Mouse (Mus musculus): ENCODE data around the gene Fer.

Fer gene

DNA sequence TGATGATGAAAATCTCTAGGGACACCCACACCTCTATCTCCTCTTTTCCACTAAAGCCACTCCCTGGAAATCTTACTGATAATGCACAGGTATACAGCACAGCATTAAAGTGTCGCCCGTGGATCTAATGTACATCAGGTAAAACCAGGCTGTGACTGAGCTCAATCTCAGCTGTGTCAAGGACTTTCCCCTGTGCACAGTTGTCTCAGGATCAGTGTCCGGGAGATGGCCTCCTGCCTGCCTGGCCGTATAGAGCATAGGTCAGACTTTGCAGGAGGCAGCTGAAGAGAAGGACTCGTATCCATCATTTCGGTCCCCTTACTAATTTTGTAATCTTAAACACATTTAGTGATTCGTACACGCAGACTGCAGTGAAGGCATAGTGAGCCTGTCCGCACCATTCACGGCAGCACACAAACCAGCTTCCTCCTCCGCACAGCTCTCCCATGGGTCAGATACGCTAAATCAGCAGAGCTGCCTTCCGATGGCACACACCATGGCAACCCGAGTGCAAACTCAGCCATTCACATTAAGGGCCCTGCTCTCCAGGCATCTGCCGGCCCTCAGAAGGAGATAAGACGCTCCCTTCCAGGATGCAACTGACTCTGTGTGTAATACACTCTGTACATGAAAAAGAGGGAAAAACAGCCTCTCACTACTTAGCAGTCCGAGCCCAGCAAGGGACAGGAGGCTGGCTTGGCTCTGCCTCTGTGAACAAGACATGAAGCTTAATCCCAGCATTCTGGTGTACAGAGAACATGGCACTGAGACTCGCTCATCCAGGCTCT is 277.4 kb downstream of the Fer start:
- peak; percentile 16 for DNase-seq (ENCODE audit: low spot score)

DNA sequence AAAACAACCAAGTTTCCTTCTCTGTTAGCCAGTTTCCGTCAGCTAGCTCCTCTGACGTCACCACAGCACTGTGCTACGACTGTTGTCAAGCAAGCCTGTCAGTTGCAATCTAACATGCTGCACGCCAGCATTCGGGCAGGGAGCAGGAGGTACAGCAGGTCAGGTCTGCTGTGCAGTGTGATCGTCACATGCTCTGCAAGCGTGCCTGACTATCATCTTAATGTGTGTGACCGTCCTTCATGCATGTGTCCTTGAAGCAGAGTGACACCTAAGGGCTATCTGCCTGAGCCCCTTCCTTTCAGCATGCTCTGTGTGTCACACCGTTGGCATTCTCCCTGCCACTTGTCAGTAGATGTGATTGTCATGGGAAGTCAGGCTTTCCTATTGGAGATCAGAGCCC is 279.0 kb downstream of the Fer start:
- no peak for DNase-seq (ENCODE audit: low spot score)

DNA sequence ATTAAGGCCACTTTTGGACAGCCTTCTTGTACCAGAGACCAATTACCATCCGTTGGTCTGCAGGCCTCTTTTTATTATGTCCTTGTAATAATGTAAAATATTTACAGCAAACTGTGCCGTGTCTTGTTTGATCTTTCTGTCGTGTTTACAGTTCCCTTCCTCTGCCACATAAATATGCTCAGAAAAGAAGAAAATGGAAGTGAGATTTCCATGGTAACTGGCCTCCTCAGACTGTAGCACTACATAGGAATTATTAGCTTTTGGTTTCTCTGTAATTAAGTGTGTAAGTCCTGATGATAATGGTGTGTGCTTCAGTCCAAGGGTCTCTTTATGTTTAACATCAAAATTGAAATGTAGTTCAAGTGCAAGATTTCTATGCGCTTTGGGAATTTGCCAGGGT is 283.5 kb downstream of the Fer start:
- DNase-seq (ENCODE audit: low spot score), result no peak

DNA sequence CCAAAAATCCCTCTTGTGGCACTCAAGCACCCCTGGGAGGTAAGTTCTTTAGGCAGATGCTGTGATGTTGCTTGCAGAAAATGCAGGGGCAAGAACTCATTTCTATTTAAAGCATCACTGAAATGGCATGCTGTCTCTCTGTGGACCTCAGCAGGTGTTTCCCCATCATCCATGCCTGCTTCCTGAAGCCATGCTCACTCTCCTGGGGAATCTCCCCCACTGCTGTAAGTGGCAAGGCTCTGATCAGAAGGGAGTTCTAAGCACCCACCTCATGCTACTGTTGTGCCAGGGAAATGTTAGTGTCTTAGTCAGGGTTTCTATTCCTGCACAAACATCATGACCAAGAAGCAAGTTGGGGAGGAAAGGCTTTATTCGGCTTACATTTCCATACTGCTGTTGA is 287.9 kb downstream of the Fer start:
- DNase-seq (ENCODE audit: low spot score), result no peak

DNA sequence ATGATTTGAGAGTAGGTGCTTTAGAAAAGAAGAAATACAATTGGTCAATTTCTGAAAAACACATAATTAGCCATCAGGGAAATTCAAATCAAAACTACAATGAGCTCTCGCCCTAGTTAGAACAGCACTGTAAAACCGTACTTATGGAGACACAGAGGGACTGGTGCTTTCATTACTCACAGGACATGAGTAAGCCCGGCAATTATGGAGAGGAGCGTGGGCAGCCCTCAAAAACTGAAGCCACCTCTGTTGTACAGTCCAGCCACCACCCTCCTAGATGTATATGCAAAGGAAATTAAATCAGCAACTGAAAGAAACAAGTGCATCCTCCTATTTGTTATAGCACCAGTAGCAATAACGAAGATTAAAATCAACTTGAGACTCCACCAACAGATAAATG is 304.9 kb downstream of the Fer start:
- DNase-seq (ENCODE audit: low spot score), result no peak

DNA sequence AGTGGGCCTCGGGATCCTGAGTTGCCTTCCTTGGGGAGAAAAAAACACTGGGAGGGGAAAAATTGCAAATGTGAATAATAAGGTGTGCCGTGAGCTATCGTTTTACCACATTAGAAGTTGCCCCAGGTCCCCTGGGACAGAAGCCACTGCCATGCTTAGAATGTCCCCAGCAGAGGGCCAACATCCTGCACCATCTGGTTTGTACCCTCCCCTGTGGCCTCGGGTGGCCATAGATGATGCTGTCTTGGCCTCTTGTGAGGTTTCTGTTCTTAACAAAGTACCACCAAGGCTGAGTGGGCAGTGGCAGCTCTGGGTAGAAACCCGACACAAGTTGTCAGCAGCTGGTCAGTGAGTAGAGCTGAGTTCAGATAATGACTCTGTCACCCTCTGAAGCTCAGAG is 307.2 kb downstream of the Fer start:
- no peak for DNase-seq (ENCODE audit: low spot score)

DNA sequence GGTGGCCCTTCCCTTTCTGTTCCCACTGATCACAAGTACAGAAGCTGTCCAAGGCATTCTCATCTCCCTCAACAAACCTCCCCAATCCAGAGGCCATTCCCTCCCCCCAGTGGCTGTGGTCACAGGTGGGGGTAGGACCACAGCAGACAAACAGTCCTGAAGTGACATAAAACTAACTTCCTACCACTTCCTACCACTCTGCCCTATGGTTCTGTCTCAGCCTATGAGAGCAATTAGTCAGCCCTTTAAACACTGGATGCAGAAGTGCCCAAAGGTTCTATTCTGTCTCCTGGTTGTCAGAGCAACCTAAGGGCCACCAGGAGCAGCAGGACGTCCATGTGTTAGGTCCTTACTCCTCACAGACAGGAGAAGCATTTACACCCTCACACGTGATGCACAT is 309.6 kb downstream of the Fer start:
- DNase-seq (ENCODE audit: low spot score), result no peak

DNA sequence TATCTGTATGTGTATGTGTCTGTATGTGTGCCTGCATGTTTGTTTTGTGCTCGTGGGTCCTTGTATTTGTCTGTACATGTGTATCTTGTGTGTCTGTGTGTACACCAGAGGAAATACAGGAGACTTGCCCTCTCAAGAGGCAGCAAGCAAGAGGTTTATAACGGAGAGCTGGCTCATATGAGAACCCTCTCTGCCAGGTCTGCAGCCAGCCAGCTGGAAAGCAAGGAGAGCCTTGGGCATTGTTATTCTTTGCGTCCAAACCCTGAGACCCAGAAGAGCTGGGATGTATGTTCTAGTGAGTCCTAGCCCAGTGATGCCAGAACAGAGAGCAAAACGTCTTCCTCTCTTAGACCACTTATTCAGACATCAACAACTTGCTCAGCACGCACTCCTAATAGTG is 317.7 kb downstream of the Fer start:
- no peak for DNase-seq (ENCODE audit: low spot score)

DNA sequence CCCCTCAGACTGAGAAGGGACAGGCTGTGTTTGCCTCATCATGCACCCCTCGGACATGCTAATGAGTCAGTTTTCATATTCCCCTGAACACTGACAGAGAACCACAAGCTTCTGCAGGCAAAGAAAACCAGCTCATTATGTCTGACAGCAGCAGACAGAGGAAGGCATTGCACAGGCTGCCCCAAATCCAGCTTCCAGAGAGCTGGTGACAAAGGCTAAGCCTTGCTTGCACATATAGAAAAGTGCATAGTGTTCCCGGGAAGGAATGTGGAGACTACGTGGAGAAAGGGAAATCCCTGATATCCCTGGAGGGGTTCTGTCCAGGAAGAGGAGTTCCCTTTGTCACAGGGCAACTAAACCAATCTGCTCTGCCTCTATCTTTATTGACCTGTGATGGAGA is 318.4 kb downstream of the Fer start:
- no peak for DNase-seq (ENCODE audit: low spot score)

DNA sequence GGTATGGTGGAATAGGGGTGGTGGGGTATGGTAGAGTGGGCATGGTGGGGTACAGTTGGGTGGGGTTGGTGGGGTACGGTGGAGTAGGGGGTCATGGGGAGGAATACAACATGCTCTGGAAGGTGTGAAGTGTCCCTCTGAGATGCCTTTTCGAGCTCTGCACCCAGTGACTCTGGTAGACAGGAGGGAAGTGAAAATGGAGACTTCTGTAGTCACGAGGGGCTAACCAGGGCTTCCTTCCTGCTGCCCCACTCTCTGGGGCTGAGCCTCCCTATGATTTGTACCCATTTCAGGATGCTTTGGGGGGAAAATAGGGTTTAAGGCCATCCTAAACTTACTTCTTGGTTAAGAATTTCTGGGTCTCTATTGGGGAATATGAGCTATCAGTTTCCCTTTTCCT is 319.7 kb downstream of the Fer start:
- no peak for DNase-seq (ENCODE audit: low spot score)

DNA sequence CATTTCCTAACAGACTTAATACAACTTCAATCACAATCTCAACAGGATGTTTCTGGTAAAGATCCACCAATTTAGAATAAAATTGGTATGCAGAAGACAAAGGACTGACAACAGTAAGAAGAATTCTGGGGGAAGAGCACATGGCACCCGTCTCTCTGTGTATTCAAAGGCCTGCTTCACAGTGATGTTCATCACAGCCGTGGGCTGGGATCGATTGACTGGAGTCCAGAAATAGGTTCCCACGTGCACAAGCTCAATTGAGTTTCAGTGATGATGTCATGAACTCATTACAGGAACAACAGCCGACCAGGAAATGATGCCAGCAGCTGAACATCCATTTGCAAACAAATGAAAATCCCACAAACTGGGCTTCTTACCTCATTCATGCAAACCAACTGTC is 320.3 kb downstream of the Fer start:
- no peak for DNase-seq (ENCODE audit: low spot score)

Measured in embryo, embryonic 10.5 days (tissue).